Mouse (Mus musculus) midbrain, embryonic 14.5 days (tissue): ENCODE measurements around the gene Cacnb1. TPM values are rescaled to one million over a fixed set of nuclear protein-coding genes. Genes with fewer than 3 reads are reported as not detected.

Experiments used
- ATAC-seq: fragments of 200-750 bp; cut with Nextera tagmentation; 2 replicates; pipeline ENCODE4 v1.8.0; 2017; ENCODE audit warnings: moderate number of reproducible peaks, moderate library complexity; ENCODE audit not compliant: low FRiP score, low TSS enrichment
- DNase-seq: peaks from one replicate; pipeline ENCODE4 v3.0.0-alpha.2; 2015
- H3K27ac ChIP-seq: fragments of 300-500 bp; sonication (generic); replicated peaks from 2 replicates; pipeline ENCODE4 v1.5.1; 2014; ENCODE audit warnings: mild to moderate bottlenecking, low read depth, low read length, moderate library complexity
- H3K27me3 ChIP-seq: fragments of 300-500 bp; sonication (generic); 2 replicates; pipeline ENCODE4 v1.6.1; 2014; ENCODE audit warnings: low read length, control low read depth, mixed read lengths; ENCODE audit not compliant: control insufficient read depth, insufficient read depth
- H3K36me3 ChIP-seq: fragments of 300-500 bp; sonication (generic); 2 replicates; pipeline ENCODE4 v1.6.1; 2014; ENCODE audit warnings: low read length, control low read depth; ENCODE audit not compliant: control insufficient read depth, insufficient read depth
- H3K4me1 ChIP-seq: fragments of 300-500 bp; sonication (generic); 2 replicates; pipeline ENCODE4 v1.6.1; 2014; ENCODE audit warnings: mild to moderate bottlenecking, antibody characterized with exemption, low read length, control low read depth; ENCODE audit not compliant: control insufficient read depth, insufficient read depth
- H3K4me2 ChIP-seq: fragments of 300-500 bp; sonication (generic); 2 replicates; pipeline ENCODE4 v1.6.1; 2014; ENCODE audit warnings: mild to moderate bottlenecking, low read length, moderate library complexity
- H3K4me3 ChIP-seq: fragments of 300-500 bp; sonication (generic); replicated peaks from 2 replicates; pipeline ENCODE4 v1.5.1; 2014; ENCODE audit warnings: low read depth, low read length
- H3K9ac ChIP-seq: fragments of 300-500 bp; sonication (generic); replicated peaks from 2 replicates; pipeline ENCODE4 v1.6.1; 2014; ENCODE audit warnings: mild to moderate bottlenecking, low read length, moderate library complexity
- H3K9me3 ChIP-seq: fragments of 300-500 bp; sonication (generic); 2 replicates; pipeline ENCODE4 v1.6.1; 2016; ENCODE audit warnings: low read length, control low read depth, mixed read lengths; ENCODE audit not compliant: control insufficient read depth
- WGBS: fragments of 180-500 bp; shearing (Covaris S2); extraction: QIAGEN DNeasy Blood & Tissue Kit; methylation state at CpG from one replicate; pipeline ENCODE4 v1.1.7; 2014; 5-methylcytosine and 5-hydroxymethylcytosine counted together
- polyA plus RNA-seq: library from polyadenylated mRNA; unstranded; fragments of >200 nt; fragmentation: Nextera tagmentation; extraction: Ambion mirVana; gene quantifications from 2 replicates; pipeline ENCODE4 v1.2.1, GENCODE M21; 2014

Cacnb1 gene
- polyA plus RNA-seq, 1 experiment from 2014 or later = 40.6 TPM

GRCm38 (mm10) chr11:98057466-98057865 lies 34.6 kb upstream of the Cacnb1 start:
- WGBS = 30% methylated on average over 9 of the region's 9 CpGs
- ATAC-seq = no peak
- H3K27ac ChIP-seq = no peak overlapping the region

GRCm38 (mm10) chr11:98052989-98053834 lies 30.4 kb upstream of the Cacnb1 start, which contains the start of gene Stac2:
Gene Stac2, minus strand, starts transcription at chr11:98053462.
- Histone ChIP-seq H3K4me1 (peaks cover 11% of the 10 kb centered on the region), H3K36me3 (no peaks in the 10 kb centered on the region), H3K27me3 (peaks cover 35% of the 10 kb centered on the region), H3K27ac (peak within 1 kb of the TSS; percentile 57), H3K4me2 (peak within 1 kb of the TSS; percentile 58), H3K9me3 (no peaks in the 10 kb centered on the region), H3K4me3 (peak within 1 kb of the TSS; percentile 47), H3K9ac (peak within 1 kb of the TSS; percentile 50)
- whole genome bisulfite sequencing = under 1% methylated on average over 46 of the region's 48 CpGs
- ATAC-seq (peak; percentile 71; the same call in 1 of the 2 replicates), DNase-seq (peak; percentile 85)

More at GRCm38 (mm10) chr11:98057466-98057865, 34.6 kb upstream of the Cacnb1 start:
- Histone ChIP-seq H3K36me3 (no peaks in the 10 kb centered on the region), H3K27me3 (peaks cover 9% of the 10 kb centered on the region), H3K9ac (no peak overlapping the region), H3K4me3 (no peak overlapping the region), H3K4me2 (no peak overlapping the region), H3K9me3 (no peaks in the 10 kb centered on the region), H3K4me1 (peaks cover 18% of the 10 kb centered on the region)
- DNase-seq = no peak

- Histone ChIP-seq H3K36me3 (no peaks in the 10 kb centered on the region), H3K4me3 (peak overlapping the region; percentile 47), H3K4me1 (peaks cover 11% of the 10 kb centered on the region), H3K9ac (peak overlapping the region; percentile 50), H3K27ac (peak overlapping the region; percentile 57), H3K4me2 (peak overlapping the region; percentile 58), H3K27me3 (peaks cover 35% of the 10 kb centered on the region), H3K9me3 (no peaks in the 10 kb centered on the region)
- DNase-seq = peak; percentile 73
- ATAC-seq = peak; percentile 37
- under 1% methylated on average over 83 of the region's 83 CpGs for WGBS
Observed at GRCm38 (mm10) chr11:98052129-98052988, 29.5 kb upstream of the Cacnb1 start.

GRCm38 (mm10) chr11:98051611-98052128 lies 28.8 kb upstream of the Cacnb1 start:
- Histone ChIP-seq H3K27me3 (peaks cover 35% of the 10 kb centered on the region), H3K4me2 (peak overlapping the region; percentile 58), H3K4me3 (peak overlapping the region; percentile 47), H3K9me3 (no peaks in the 10 kb centered on the region), H3K4me1 (peaks cover 11% of the 10 kb centered on the region), H3K27ac (no peak overlapping the region), H3K9ac (no peak overlapping the region), H3K36me3 (no peaks in the 10 kb centered on the region)
- ATAC-seq = no peak
- WGBS = 6% methylated on average over 12 of the region's 12 CpGs
- no peak for DNase-seq

- Histone ChIP-seq H3K4me2 (no peak overlapping the region), H3K4me3 (no peak overlapping the region), H3K27ac (no peak overlapping the region), H3K9ac (no peak overlapping the region), H3K4me1 (peaks cover 11% of the 10 kb centered on the region), H3K9me3 (no peaks in the 10 kb centered on the region), H3K27me3 (peaks cover 35% of the 10 kb centered on the region), H3K36me3 (no peaks in the 10 kb centered on the region)
- ATAC-seq (no peak), DNase-seq (no peak)
- 25% methylated on average over 2 of the region's 2 CpGs for WGBS
Observed at GRCm38 (mm10) chr11:98050940-98051339, 28.1 kb upstream of the Cacnb1 start.

GRCm38 (mm10) chr11:98050520-98050815 lies 27.6 kb upstream of the Cacnb1 start:
- peaks cover 35% of the 10 kb centered on the region for H3K27me3 ChIP-seq
- H3K4me3 ChIP-seq = no peak overlapping the region
- no peak for DNase-seq

GRCm38 (mm10) chr11:98049672-98050519 lies 27.1 kb upstream of the Cacnb1 start:
- ATAC-seq (no peak), DNase-seq (no peak)
- no peak overlapping the region for H3K9ac ChIP-seq
- no peak overlapping the region for H3K4me3 ChIP-seq
- H3K36me3 ChIP-seq = no peaks in the 10 kb centered on the region
- peaks cover 35% of the 10 kb centered on the region for H3K27me3 ChIP-seq
- 73% methylated on average over 14 of the region's 14 CpGs for WGBS
- no peak overlapping the region for H3K27ac ChIP-seq
- peaks cover 11% of the 10 kb centered on the region for H3K4me1 ChIP-seq
- H3K4me2 ChIP-seq = no peak overlapping the region
- H3K9me3 ChIP-seq = no peaks in the 10 kb centered on the region

More at GRCm38 (mm10) chr11:98050520-98050815, 27.6 kb upstream of the Cacnb1 start:
- H3K4me1 ChIP-seq = peaks cover 11% of the 10 kb centered on the region
- no peaks in the 10 kb centered on the region for H3K36me3 ChIP-seq
- no peak overlapping the region for H3K9ac ChIP-seq
- WGBS = 23% methylated on average over 2 of the region's 2 CpGs
- no peaks in the 10 kb centered on the region for H3K9me3 ChIP-seq
- ATAC-seq = no peak
- no peak overlapping the region for H3K4me2 ChIP-seq
- no peak overlapping the region for H3K27ac ChIP-seq

GRCm38 (mm10) chr11:98047745-98048144 lies 24.9 kb upstream of the Cacnb1 start:
- ATAC-seq (no peak), DNase-seq (no peak)
- Histone ChIP-seq H3K27me3 (peaks cover 29% of the 10 kb centered on the region), H3K4me3 (no peak overlapping the region), H3K27ac (no peak overlapping the region), H3K36me3 (no peaks in the 10 kb centered on the region), H3K9me3 (no peaks in the 10 kb centered on the region), H3K9ac (no peak overlapping the region), H3K4me2 (no peak overlapping the region), H3K4me1 (peaks cover 8% of the 10 kb centered on the region)
- 71% methylated on average over 4 of the region's 4 CpGs for WGBS
